Mouse (Mus musculus) frontal cortex, postnatal 14 days (tissue): ENCODE data around the gene Zfp954.
"Not testable (repeated sequence)": the region's sequence is repeated elsewhere in the genome, so short reads cannot be mapped to it uniquely, and the experiment has no call there.

ENCODE experiments used
- DNase-seq, 2 experiments: peaks; one replicate each; pipeline ENCODE4 v3.0.0; 2022; ENCODE audit warnings: low spot score in 2 of 2

The Zfp954 gene

GRCm38 (mm10) chr7:7120921-7121601 lies at the start of gene Zfp954:
TSS of gene Zfp954 (minus strand) at chr7:7121488.
- peak; percentile 74 to 87 for DNase-seq

- DNase-seq: no peak
These were observed 24.8 kb upstream of the Zfp954 start for GRCm38 (mm10) chr7:7145991-7146608.

GRCm38 (mm10) chr7:7144215-7144614 lies 22.9 kb upstream of the Zfp954 start:
- DNase-seq: no peak

- DNase-seq: peak; percentile 33 to 48
These were observed 15.1 kb upstream of the Zfp954 start, which contains the start of gene Zfp773 for GRCm38 (mm10) chr7:7136379-7136866. TSS of gene Zfp773 (minus strand) at chr7:7136755.

- DNase-seq: no peak
These were observed 11.5 kb upstream of the Zfp954 start for GRCm38 (mm10) chr7:7132751-7133150.

- not testable (repeated sequence) for DNase-seq
These were observed 9.3 kb upstream of the Zfp954 start for GRCm38 (mm10) chr7:7130491-7131124.

GRCm38 (mm10) chr7:7121602-7121980 lies 303 bp upstream of the Zfp954 start:
- DNase-seq: no peak

- no peak for DNase-seq
These were observed 2.8 kb downstream of the Zfp954 start for GRCm38 (mm10) chr7:7118441-7118840.

GRCm38 (mm10) chr7:7108501-7108900 lies 12.8 kb downstream of the Zfp954 start:
- DNase-seq: no peak
